Mouse (Mus musculus): ENCODE data around the gene Unc13d. TPM values are rescaled to one million over a fixed set of nuclear protein-coding genes. Genes with fewer than 3 reads are reported as not detected.
"Not testable (repeated sequence)": the region's sequence is repeated elsewhere in the genome, so short reads cannot be mapped to it uniquely, and the experiment has no call there.

The Unc13d gene
- total RNA-seq, 4 experiments from 2014 or later: 0.75 to 1.6 (median 1.4) TPM

- DNase-seq: no peak
Measured at GRCm38 (mm10) chr11:116043286-116043685, 34.5 kb downstream of the Unc13d start.

- no peak for DNase-seq
Measured at GRCm38 (mm10) chr11:116042372-116043138, 35.2 kb downstream of the Unc13d start.

- DNase-seq: no peak
Measured at GRCm38 (mm10) chr11:116041833-116042232, 35.9 kb downstream of the Unc13d start.

- no peak for DNase-seq
Measured at GRCm38 (mm10) chr11:116040593-116040992, 37.2 kb downstream of the Unc13d start.

GRCm38 (mm10) chr11:116037826-116038225 is 39.9 kb downstream of the Unc13d start:
- no peak for DNase-seq

GRCm38 (mm10) chr11:116036671-116037070 is 41.1 kb downstream of the Unc13d start:
- no peak for DNase-seq

GRCm38 (mm10) chr11:116034584-116034983 is 43.2 kb downstream of the Unc13d start:
- no peak for DNase-seq

- no peak for DNase-seq
Measured at GRCm38 (mm10) chr11:116030898-116031845, 46.6 kb downstream of the Unc13d start.

- DNase-seq: peak; percentile 98
Measured at GRCm38 (mm10) chr11:116030088-116030897, 47.5 kb downstream of the Unc13d start, which contains the start of gene Unk. Unk (plus strand) TSS chr11:116030322.

- DNase-seq: no peak
Measured at GRCm38 (mm10) chr11:116029086-116029865, 48.5 kb downstream of the Unc13d start.

- no peak for DNase-seq
Measured at GRCm38 (mm10) chr11:116028177-116028865, 49.4 kb downstream of the Unc13d start.

GRCm38 (mm10) chr11:116027756-116028155 is 50.0 kb downstream of the Unc13d start, which contains the start of gene H3f3b:
H3f3b (minus strand) TSS chr11:116027962.
- no peak for DNase-seq

GRCm38 (mm10) chr11:116025056-116025845 is 52.5 kb downstream of the Unc13d start:
- no peak for DNase-seq

- peak; percentile 98 for DNase-seq
Measured at GRCm38 (mm10) chr11:116024356-116024808, 53.4 kb downstream of the Unc13d start.

GRCm38 (mm10) chr11:116023771-116024355 is 53.9 kb downstream of the Unc13d start:
- peak; percentile 89 for DNase-seq

GRCm38 (mm10) chr11:116023074-116023770 is 54.5 kb downstream of the Unc13d start:
- DNase-seq: not testable (repeated sequence)

- no peak for DNase-seq
Measured at GRCm38 (mm10) chr11:116022256-116022780, 55.4 kb downstream of the Unc13d start.
